Mouse (Mus musculus): ENCODE results near the gene Pias4. TPM values are rescaled to one million over a fixed set of nuclear protein-coding genes. Genes with fewer than 3 reads are reported as not detected.
"Not testable (repeated sequence)": the region's sequence is repeated elsewhere in the genome, so short reads cannot be mapped to it uniquely, and the experiment has no call there.

The Pias4 gene
- polyA plus RNA-seq, 1 experiment from 2014 or later: 36.0 TPM

- Histone ChIP-seq H3K4me1 (replicated peaks) (peaks cover 64% of the 10 kb centered on the region), H3K9me3 (replicated peaks) (no peaks in the 10 kb centered on the region), H3K4me2 (peak overlapping the region; percentile 99), H3K27me3 (replicated peaks) (no peaks in the 10 kb centered on the region), H3K9ac (peak overlapping the region; percentile 100), H3K4me3 (peak overlapping the region; percentile 87), H3K36me3 (peaks cover 53% of the 10 kb centered on the region), H3K27ac (ENCODE audit: poor library complexity, severe bottlenecking) (peak overlapping the region; percentile 92; the same call in 1 of the 2 replicates)
- WGBS: 60% methylated on average over 14 of the region's 14 CpGs
- no peak for ATAC-seq (ENCODE audit: insufficient number of reproducible peaks, low FRiP score)
Observed at GRCm38 (mm10) chr10:81177958-81178712, 10.4 kb upstream of the Pias4 start.

- Histone ChIP-seq H3K4me1 (replicated peaks) (peaks cover 64% of the 10 kb centered on the region), H3K27ac (ENCODE audit: poor library complexity, severe bottlenecking) (peak overlapping the region; percentile 92), H3K36me3 (peaks cover 53% of the 10 kb centered on the region), H3K27me3 (replicated peaks) (no peaks in the 10 kb centered on the region), H3K4me2 (peak overlapping the region; percentile 99), H3K9me3 (replicated peaks) (no peaks in the 10 kb centered on the region), H3K9ac (peak overlapping the region; percentile 100), H3K4me3 (peak overlapping the region; percentile 87)
- ATAC-seq (ENCODE audit: insufficient number of reproducible peaks, low FRiP score): no peak
- WGBS: 8% methylated on average over 16 of the region's 16 CpGs
Observed at GRCm38 (mm10) chr10:81177491-81177925, 9.8 kb upstream of the Pias4 start.

- no peaks in the 10 kb centered on the region for H3K27me3 ChIP-seq (replicated peaks)
- H3K4me3 ChIP-seq: peak within 1 kb of the TSS; percentile 87
- H3K9me3 ChIP-seq (replicated peaks): no peaks in the 10 kb centered on the region
- peaks cover 59% of the 10 kb centered on the region for H3K4me1 ChIP-seq (replicated peaks)
- H3K36me3 ChIP-seq: peaks cover 44% of the 10 kb centered on the region
- peak within 1 kb of the TSS; percentile 92 for H3K27ac ChIP-seq (ENCODE audit: poor library complexity, severe bottlenecking)
- H3K9ac ChIP-seq: peak within 1 kb of the TSS; percentile 100
- under 1% methylated on average over 77 of the region's 77 CpGs for WGBS
- peak; percentile 87 for ATAC-seq (ENCODE audit: insufficient number of reproducible peaks, low FRiP score)
- H3K4me2 ChIP-seq: peak within 1 kb of the TSS; percentile 99
Observed at GRCm38 (mm10) chr10:81176466-81177271, 8.9 kb upstream of the Pias4 start, which contains the start of gene Eef2. TSS of gene Eef2 (plus strand) at chr10:81176631.

GRCm38 (mm10) chr10:81175936-81176465 lies 8.3 kb upstream of the Pias4 start:
- WGBS: 4% methylated on average over 13 of the region's 13 CpGs
- no peaks in the 10 kb centered on the region for H3K9me3 ChIP-seq (replicated peaks)
- H3K4me1 ChIP-seq (replicated peaks): peaks cover 52% of the 10 kb centered on the region
- H3K36me3 ChIP-seq: peaks cover 38% of the 10 kb centered on the region
- peak overlapping the region; percentile 99 for H3K4me2 ChIP-seq
- H3K27ac ChIP-seq (ENCODE audit: poor library complexity, severe bottlenecking): peak overlapping the region; percentile 60
- peak overlapping the region; percentile 87 for H3K4me3 ChIP-seq
- no peaks in the 10 kb centered on the region for H3K27me3 ChIP-seq (replicated peaks)
- H3K9ac ChIP-seq: peak overlapping the region; percentile 100; the same call in 1 of the 2 replicates
- peak; percentile 1; the same call in 1 of the 2 replicates for ATAC-seq (ENCODE audit: insufficient number of reproducible peaks, low FRiP score)

GRCm38 (mm10) chr10:81175345-81175701 lies 7.6 kb upstream of the Pias4 start:
- H3K36me3 ChIP-seq: peaks cover 31% of the 10 kb centered on the region
- H3K27ac ChIP-seq (ENCODE audit: poor library complexity, severe bottlenecking): peak overlapping the region; percentile 65; the same call in 1 of the 2 replicates
- peaks cover 47% of the 10 kb centered on the region for H3K4me1 ChIP-seq (replicated peaks)
- not testable (repeated sequence) for H3K27me3 ChIP-seq (replicated peaks); ATAC-seq (ENCODE audit: insufficient number of reproducible peaks, low FRiP score); H3K9me3 ChIP-seq (replicated peaks)
- 5% methylated on average over 4 of the region's 4 CpGs for WGBS
- peak overlapping the region; percentile 45 for H3K4me3 ChIP-seq
- peak overlapping the region; percentile 49; the same call in 1 of the 2 replicates for H3K9ac ChIP-seq
- H3K4me2 ChIP-seq: peak overlapping the region; percentile 77

GRCm38 (mm10) chr10:81174617-81175344 lies 7.1 kb upstream of the Pias4 start:
- peak; percentile 65 for ATAC-seq (ENCODE audit: insufficient number of reproducible peaks, low FRiP score)
- H3K9me3 ChIP-seq (replicated peaks): no peaks in the 10 kb centered on the region
- H3K27ac ChIP-seq (ENCODE audit: poor library complexity, severe bottlenecking): peak overlapping the region; percentile 65
- H3K27me3 ChIP-seq (replicated peaks): no peaks in the 10 kb centered on the region
- peaks cover 42% of the 10 kb centered on the region for H3K4me1 ChIP-seq (replicated peaks)
- 4% methylated on average over 29 of the region's 29 CpGs for WGBS
- peak overlapping the region; percentile 77 for H3K4me2 ChIP-seq
- H3K9ac ChIP-seq: peak overlapping the region; percentile 70
- peaks cover 25% of the 10 kb centered on the region for H3K36me3 ChIP-seq
- peak overlapping the region; percentile 45 for H3K4me3 ChIP-seq

GRCm38 (mm10) chr10:81173132-81173531 lies 5.4 kb upstream of the Pias4 start:
- peak overlapping the region; percentile 92 for H3K27ac ChIP-seq (ENCODE audit: poor library complexity, severe bottlenecking)
- peak overlapping the region; percentile 10; the same call in 1 of the 2 replicates for H3K4me3 ChIP-seq
- WGBS: 4% methylated on average over 21 of the region's 21 CpGs
- peak overlapping the region; percentile 53 for H3K9ac ChIP-seq
- no peaks in the 10 kb centered on the region for H3K27me3 ChIP-seq (replicated peaks)
- H3K36me3 ChIP-seq: peaks cover 9% of the 10 kb centered on the region
- peaks cover 34% of the 10 kb centered on the region for H3K4me1 ChIP-seq (replicated peaks)
- H3K9me3 ChIP-seq (replicated peaks): no peaks in the 10 kb centered on the region
- ATAC-seq (ENCODE audit: insufficient number of reproducible peaks, low FRiP score): peak; percentile 16; the same call in 1 of the 2 replicates
- peak overlapping the region; percentile 52 for H3K4me2 ChIP-seq

- H3K9me3 ChIP-seq (replicated peaks); H3K36me3 ChIP-seq; H3K27ac ChIP-seq (ENCODE audit: poor library complexity, severe bottlenecking); H3K9ac ChIP-seq; H3K27me3 ChIP-seq (replicated peaks); H3K4me3 ChIP-seq; ATAC-seq (ENCODE audit: insufficient number of reproducible peaks, low FRiP score): not testable (repeated sequence)
- peak overlapping the region; percentile 90 for H3K4me2 ChIP-seq
- H3K4me1 ChIP-seq (replicated peaks): peaks cover 23% of the 10 kb centered on the region
- 54% methylated on average over 7 of the region's 14 CpGs for WGBS
Observed at GRCm38 (mm10) chr10:81169411-81169900, 1.7 kb upstream of the Pias4 start.

GRCm38 (mm10) chr10:81168521-81169244 lies 960 bp upstream of the Pias4 start:
- peak overlapping the region; percentile 90 for H3K4me2 ChIP-seq
- H3K4me1 ChIP-seq (replicated peaks): peaks cover 20% of the 10 kb centered on the region
- peak; percentile 50; the same call in 1 of the 2 replicates for ATAC-seq (ENCODE audit: insufficient number of reproducible peaks, low FRiP score)
- peak overlapping the region; percentile 71 for H3K9ac ChIP-seq
- no peaks in the 10 kb centered on the region for H3K27me3 ChIP-seq (replicated peaks)
- no peaks in the 10 kb centered on the region for H3K9me3 ChIP-seq (replicated peaks)
- peak overlapping the region; percentile 69 for H3K27ac ChIP-seq (ENCODE audit: poor library complexity, severe bottlenecking)
- H3K36me3 ChIP-seq: peaks cover 12% of the 10 kb centered on the region
- WGBS: 4% methylated on average over 29 of the region's 29 CpGs
- peak overlapping the region; percentile 89 for H3K4me3 ChIP-seq

GRCm38 (mm10) chr10:81168087-81168431 lies 336 bp upstream of the Pias4 start:
- peak overlapping the region; percentile 69 for H3K27ac ChIP-seq (ENCODE audit: poor library complexity, severe bottlenecking)
- WGBS: 7% methylated on average over 5 of the region's 5 CpGs
- H3K9me3 ChIP-seq (replicated peaks): no peaks in the 10 kb centered on the region
- peak overlapping the region; percentile 71 for H3K9ac ChIP-seq
- peak overlapping the region; percentile 89 for H3K4me3 ChIP-seq
- H3K27me3 ChIP-seq (replicated peaks): no peaks in the 10 kb centered on the region
- H3K36me3 ChIP-seq: peaks cover 18% of the 10 kb centered on the region
- peaks cover 15% of the 10 kb centered on the region for H3K4me1 ChIP-seq (replicated peaks)
- peak; percentile 64 for ATAC-seq (ENCODE audit: insufficient number of reproducible peaks, low FRiP score)
- peak overlapping the region; percentile 90 for H3K4me2 ChIP-seq
